Mouse (Mus musculus): Measurements from ENCODE around the gene Selenok. TPM values are rescaled to one million over a fixed set of nuclear protein-coding genes. Genes with fewer than 3 reads are reported as not detected.

Gene Selenok
- 100 to 1,000 TPM; 136 TPM for total RNA-seq (2021)

DNA sequence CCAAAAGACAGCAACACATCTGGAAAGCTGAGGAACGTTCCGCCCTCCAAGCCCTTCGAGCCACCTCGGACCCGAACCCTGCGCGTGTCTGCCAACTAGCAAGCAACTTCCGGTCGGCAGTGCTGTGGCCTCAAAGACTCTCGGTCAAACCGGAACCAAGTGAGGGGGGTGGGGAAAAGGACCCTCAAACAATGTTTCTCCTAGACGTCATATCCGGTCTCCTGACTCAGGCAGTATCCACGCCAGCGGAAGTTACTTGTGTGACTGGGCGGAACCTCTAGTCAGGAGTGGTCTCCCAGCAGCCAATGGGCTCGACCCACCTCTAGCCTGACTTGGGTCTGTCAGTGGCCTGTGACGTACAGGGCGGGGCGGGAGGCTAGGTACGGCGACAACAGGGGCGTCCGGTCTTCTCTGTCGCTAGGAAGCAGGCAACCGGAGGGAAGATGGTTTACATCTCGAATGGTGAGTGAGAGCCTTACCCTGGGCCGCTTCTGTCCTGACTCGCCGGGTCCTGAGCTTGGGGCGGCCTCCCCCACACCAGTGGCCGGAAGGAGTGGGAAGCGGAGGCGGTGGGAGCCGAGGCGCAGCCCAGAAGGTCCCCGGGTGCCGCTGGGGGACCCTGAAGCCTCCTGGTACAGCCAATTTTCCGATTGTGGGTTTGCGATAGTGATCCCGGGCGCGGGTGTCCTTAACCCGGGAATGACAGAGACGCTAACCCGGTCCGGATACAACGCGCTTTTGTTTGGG is at the start of gene Selenok:
Selenok (plus strand) TSS at position 234 of the 747 bp plus-strand sequence.
- DNase-seq (ENCODE audit: extremely low spot score in 1 of 2, low spot score in 2 of 2), result peak; percentile 96 to 99
- intact Hi-C loops (cut with DNase I), result no loop called here

DNA sequence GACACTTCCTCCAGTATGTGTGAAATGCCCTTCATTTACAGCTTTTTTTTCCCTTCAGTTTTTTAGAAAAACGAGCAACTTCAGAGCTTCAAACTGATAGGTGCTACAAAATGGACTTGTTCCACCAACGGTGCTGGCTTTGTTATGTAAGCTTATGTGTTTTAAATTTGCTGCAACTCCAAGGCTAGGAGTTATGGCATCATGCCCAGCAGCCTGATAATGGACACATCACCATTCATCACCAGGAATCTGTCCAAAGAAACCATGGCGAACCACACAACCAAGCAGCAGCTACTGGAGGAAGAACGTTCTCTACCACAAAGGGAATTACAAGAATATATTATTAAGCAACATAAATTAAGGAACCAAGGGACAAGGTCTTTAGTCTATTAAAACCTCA is 39.1 kb upstream of the Selenok start:
- DNase-seq (ENCODE audit: extremely low spot score in 1 of 2, low spot score in 2 of 2), result no peak
- intact Hi-C loops (cut with DNase I), result no loop called here

DNA sequence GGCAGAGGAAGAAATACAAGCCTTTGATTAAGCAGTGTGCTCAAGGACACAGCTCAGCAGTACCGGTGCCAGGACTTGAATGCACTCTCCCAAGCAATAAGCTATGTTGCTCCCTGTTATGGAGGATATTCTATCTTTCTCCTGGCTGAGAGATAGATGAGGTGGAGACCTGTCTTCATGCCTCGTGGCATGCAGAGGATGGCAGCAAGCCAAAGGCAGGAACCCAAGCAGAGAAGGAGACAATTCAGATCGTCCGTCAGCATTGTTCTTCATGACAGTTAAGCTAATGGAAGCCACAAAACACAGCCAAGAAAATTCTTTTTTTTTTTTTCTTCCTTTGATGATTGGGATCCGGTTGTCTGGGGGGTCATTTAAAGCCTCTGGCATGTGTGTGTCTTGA is 32.6 kb upstream of the Selenok start:
- DNase-seq (ENCODE audit: extremely low spot score in 1 of 2, low spot score in 2 of 2), result no peak
- intact Hi-C loops (cut with DNase I), result loop anchor here (5.0 kb wide), 1 partner anchor 98 kb away; no protein-coding TSS in a partner anchor

DNA sequence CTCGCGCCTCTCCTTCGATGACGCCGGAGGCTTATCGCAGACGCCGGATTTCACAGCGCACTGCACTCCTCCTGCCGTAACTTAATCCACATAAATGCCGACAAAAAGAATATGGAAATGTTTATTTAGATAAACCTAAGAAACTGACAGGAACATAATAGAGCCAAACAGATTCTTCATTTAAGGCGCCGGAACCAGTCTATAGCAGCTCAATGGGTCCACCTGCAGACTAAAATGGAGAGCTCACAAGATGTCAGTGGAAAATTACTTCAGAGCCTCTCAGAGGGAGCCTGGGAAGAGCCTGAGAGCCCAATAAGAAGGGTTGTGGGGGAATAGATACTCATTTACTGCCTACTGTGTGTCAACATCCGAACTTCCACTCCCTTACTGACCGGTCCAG is 30.6 kb upstream of the Selenok start:
- intact Hi-C loops (cut with DNase I), result loop anchor here (2.0 to 5.0 kb wide), 3 partner anchors 21 to 217 kb away; partner anchors contain the start of gene Cacna2d3
- peak in 1 of 2 experiments; percentile 29 for DNase-seq (ENCODE audit: extremely low spot score in 1 of 2, low spot score in 2 of 2)

DNA sequence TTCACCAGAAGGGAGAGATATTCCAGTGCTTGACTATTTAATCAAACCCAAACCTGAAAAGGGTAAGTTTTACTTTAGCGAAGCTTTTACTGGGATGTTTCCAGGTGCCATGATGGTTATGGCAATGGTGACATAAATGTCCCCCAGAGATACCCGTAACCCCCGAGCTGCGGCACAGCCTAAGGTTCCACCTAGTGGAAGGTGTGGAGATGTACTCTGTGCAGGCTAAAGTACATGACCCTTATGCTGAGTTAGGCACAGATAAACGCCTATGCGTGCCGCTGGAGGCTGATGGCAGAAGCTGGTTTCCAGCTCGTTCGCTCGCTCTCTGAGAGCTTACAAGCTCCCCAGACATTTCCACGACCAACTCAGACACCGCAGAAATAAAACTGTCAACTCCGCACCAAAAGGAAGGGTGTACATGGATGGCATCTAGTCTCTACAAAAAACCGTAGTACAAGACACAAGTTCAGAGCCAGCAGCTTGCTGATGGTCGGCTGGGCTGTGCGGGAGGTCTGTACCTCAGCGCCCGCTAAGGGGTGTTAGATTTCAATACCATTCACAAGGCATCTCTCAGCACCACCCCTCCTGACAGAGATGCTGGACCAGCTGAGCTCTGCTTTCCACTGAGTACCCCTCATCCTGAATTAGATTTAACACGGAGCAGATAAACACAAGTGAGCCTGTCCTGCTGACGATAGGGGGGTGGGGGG is 28.4 kb upstream of the Selenok start:
- intact Hi-C loops (cut with DNase I), result loop anchor here (5.0 kb wide), 2 partner anchors 102 to 497 kb away; no protein-coding TSS in a partner anchor
- no peak for DNase-seq (ENCODE audit: extremely low spot score in 1 of 2, low spot score in 2 of 2)

DNA sequence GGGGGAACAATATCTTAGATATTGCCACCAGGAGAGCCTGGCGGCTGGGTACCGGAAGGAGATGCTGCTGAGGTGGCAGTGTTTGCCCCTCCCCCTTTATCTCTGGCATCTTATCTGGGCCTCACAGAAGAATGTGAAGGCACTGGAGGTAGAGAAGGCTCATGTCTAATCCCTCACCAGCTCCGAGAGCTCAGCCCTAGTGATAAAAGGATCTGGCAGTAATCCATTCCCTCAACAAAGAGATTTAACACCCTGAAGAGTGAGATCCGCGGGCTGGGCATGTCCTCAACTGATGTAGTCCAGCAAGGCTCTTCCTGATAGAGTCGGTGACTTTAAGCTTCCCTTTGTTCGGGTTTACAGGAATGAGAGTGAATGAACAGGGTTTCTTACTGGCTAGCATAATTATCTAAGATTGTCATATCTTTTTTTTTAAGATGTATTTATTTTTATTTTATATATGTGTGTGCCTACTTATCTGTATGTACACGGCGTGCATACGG is 27.7 kb upstream of the Selenok start:
- intact Hi-C loops (cut with DNase I), result loop anchor here (5.0 kb wide), 1 partner anchor 498 kb away; no protein-coding TSS in a partner anchor
- DNase-seq (ENCODE audit: extremely low spot score in 1 of 2, low spot score in 2 of 2), result no peak

DNA sequence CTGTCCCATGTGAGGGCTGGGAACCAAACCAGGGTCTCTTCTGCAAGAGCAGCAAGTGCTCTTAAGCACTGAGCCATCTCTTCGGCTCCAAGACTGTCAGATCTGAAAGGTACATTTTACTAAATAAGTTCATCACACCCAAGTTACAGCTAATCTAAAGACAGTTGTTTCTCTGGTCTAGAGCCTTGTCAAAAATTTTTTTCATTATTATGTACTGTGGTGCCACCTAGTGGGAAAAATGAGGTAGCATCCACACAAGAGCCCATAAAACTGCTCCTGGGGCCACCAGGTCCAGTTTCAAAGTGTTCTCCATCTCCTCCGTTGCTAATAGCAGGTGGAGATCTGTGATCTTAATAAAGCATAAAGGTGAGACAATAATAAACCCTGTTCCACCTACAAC is 27.2 kb upstream of the Selenok start:
- intact Hi-C loops (cut with DNase I), result loop anchor here (5.0 kb wide), 1 partner anchor 499 kb away; no protein-coding TSS in a partner anchor

DNA sequence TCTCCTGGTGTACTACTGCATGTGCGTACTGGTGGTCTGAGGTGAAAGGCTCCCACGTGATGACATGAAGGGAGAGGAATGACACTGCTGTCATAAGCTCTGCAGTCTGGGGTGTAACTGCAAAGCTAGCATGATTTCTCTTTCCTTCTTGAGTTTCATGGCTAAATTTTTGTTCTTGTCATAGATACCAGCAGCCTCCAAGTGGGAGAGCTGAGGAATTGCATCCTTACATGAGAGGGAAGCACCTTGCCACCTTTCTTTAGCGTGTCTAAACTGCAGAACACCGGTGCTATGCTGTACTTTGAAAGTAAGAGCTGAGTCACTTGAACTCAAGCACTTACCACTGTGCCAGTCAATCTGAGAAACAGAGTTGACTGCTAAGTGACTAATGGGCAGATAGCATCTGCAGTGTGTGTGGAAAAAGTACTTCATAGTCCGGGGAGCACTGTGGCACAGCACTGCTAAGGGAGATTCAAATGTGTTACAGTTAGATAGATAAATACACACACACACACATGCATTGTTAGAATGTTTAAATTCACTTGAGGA is 21.3 kb upstream of the Selenok start:
- no peak for DNase-seq (ENCODE audit: extremely low spot score in 1 of 2, low spot score in 2 of 2)
- intact Hi-C loops (cut with DNase I), result no loop called here

More for the DNA sequence above, 27.2 kb upstream of the Selenok start:
- DNase-seq (ENCODE audit: extremely low spot score in 1 of 2, low spot score in 2 of 2), result peak in 1 of 2 experiments; percentile 42

DNA sequence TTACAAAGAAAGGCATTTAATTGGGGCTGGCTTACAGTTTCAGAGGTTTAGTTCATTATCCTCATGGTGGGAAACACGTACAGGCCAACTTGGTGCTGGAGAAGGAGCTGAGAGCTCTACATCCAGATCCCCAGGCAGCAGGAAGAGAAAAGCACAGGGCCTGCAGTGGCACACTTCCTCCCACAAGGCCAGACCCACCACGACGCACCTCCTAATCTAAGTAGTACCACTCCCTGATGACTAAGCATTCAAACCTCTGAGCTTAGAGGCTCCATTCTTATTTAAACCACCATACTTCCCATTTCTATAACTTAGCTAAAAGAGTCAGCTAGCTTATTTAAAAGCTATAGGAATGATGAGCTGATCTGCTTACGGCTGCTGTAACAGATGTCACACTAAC is 17.3 kb upstream of the Selenok start:
- intact Hi-C loops (cut with DNase I), result no loop called here
- DNase-seq (ENCODE audit: extremely low spot score in 1 of 2, low spot score in 2 of 2), result no peak

DNA sequence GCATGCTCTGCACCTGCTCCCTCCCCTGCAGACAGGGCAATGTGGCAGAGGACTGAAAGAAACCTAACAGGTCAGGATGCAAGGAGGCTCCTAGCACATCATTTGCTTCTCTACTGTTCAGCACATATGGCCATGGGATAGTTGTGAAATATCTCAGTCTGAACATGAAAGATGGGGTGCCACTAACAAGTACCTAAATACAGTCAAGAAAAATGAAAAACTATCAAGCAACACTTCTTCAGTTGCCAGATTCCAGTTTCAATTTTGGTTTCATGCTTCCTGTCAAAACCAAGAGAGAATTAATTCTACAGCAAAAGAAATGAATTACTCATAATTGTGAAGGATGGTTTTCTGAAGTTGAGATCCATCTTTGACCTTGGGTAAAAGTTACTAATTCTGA is 10.7 kb upstream of the Selenok start:
- intact Hi-C loops (cut with DNase I), result no loop called here
- no peak for DNase-seq (ENCODE audit: extremely low spot score in 1 of 2, low spot score in 2 of 2)

DNA sequence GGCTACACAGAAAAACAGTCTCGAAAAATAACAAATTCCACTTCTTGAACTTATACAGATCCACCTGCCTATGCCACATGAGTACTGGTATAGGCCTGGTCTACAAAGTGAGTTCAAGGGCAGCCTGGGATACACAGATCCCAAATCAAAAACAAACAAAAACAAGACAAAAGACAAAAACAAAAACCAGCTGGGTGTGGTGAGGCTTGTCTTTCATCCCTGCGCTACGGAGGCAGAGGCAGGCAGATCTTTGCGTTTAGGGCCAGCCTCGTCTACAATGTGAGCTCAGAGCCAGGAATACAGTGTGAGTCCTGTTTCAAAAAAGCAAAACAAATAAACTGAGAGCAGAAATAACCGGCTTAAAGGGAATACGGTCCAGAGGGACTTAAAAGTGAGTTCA is 497 bp upstream of the Selenok start:
- no peak for DNase-seq (ENCODE audit: extremely low spot score in 1 of 2, low spot score in 2 of 2)
- intact Hi-C loops (cut with DNase I), result no loop called here

DNA sequence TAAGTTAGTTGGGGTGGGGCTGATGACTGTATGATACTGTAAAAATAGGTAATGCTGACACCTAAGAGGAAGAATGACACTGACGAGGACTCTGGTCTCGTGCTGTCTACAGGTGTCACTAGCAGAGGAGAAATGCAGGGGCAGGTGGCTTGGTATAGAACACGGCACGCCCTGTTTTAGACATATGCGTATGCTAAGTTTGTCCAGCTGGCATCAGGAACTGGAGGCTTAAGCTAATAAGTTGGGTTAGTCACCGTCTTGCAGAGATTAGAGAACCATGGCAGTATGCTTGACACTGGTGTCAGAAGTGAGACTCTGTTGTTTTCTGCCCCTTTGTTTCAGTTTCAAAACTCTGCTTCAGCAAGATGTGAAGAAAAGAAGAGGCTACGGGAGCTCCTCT is 3.3 kb downstream of the Selenok start:
- intact Hi-C loops (cut with DNase I), result no loop called here
- DNase-seq (ENCODE audit: extremely low spot score in 1 of 2, low spot score in 2 of 2), result no peak

DNA sequence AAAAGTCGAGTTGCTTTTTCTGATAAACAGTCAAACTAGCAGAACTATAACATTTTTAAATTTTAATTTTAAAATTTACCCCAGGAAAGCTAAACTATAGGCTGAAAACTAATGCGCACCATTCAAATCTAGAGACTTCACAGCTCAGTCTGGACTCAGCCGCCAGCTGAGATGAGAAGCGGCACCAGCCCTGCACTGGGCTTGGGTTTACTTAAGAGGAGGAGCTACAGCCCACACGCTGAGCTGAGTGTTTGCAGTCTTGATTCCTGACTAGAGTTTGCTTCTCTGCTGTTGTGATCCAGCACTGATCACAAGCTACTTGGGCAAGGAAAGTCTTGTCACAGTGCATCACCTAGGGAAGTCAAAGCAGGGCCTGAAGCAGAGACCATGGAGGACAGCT is 3.9 kb downstream of the Selenok start:
- intact Hi-C loops (cut with DNase I), result no loop called here
- DNase-seq (ENCODE audit: extremely low spot score in 1 of 2, low spot score in 2 of 2), result no peak

DNA sequence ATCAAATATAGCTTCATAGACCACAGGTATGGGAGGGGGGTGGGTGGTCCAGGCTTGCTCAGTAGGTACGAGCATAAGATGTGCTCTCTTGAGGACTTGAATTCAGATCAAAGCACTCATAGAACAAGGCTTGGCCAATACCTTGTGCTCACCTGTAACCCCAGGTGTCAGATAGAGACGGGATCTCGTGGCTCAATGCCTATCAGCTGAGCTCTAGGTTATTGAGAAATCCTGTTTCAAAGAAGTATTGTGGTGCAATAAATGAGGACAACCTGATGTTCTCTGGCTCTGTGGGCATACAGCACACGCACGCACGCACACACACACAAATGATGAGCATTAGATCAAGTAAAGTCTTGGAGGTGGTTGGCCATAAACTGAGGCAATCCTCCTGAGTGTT is 8.8 kb downstream of the Selenok start:
- no peak for DNase-seq (ENCODE audit: extremely low spot score in 1 of 2, low spot score in 2 of 2)
- intact Hi-C loops (cut with DNase I), result no loop called here

DNA sequence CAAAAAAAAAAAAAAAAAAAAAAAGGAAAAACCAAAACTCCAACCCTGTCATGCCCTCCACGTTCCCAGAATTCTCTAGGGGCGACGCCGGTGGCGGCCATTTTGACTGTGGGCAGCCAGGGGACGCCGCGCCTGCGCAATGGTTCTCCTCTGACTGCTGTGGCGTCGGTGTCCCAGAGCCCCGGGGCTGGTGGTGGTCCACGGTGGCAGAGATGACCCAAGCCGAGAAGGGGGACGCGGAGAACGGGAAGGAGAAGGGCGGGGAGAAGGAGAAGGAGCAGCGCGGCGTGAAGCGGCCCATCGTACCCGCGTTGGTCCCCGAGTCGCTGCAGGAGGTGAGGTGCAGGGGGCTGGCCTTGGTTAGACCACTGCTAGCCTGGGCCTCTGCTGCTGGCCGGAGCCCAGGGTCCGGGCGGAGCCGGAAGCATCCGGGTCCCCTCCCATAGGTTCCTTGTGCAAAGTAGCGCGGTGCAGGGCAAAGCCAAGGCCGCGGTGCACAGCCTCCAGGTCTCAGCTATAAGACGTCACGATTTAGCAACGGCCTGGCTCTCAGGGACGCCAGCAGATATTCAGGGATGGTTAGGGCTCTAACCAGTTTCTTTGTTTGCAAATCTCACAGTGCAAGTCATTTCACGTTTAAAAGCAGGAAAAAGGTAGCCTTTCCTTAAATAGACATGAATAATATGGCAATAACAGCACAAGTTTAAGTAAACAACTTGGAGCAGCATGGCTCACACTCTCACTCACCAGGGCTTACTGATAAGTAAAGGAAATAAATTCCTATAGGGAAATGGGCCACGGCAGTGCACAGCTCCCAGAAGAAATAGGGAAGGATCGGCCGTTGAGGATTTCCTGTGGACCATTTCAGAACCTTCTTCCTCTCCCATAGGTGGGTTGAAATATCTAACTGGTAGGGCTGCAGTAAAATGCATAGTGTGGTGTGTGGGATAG is 10.4 kb downstream of the Selenok start, which contains the start of gene Actr8:
Actr8 (plus strand) TSS at position 84 of the 951 bp plus-strand sequence.
- intact Hi-C loops (cut with DNase I), result no loop called here
- peak; percentile 88 to 96 for DNase-seq (ENCODE audit: extremely low spot score in 1 of 2, low spot score in 2 of 2)

DNA sequence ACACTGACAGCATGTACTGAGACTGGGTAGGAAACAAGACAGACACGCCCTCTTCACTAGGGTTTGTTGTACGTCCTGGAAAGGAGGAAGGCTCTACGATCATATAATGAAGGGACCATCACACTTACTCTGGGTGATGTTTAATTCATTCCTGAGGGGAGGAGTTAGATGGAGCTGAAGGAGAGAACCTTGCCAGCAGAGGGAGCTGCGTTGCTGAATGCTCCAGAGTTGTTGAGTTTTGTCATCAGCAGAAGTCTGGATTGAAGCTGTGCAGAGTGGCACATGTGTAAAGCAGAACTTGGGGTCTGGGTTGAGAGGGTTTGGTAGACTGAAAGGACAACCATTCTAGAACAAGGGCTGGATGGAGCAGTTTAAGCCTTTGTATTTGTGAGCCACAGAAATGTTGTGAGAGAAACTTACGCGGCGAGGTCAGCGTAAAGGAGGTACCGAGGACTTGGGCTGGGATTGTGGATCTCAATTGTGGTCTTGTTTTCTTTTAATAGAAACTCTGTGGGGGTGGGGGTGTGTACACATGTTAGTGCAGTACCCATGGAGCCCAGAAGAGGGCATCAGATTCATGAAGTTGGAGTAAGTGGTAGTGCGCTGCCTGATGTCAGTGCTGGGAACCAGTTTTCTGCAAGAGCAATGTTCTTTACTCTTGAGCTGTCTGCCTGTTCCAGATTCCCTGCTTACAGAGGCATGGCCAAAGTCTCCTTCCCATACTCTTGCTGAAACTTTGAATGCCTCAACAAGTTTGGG is 12.5 kb downstream of the Selenok start:
- DNase-seq (ENCODE audit: extremely low spot score in 1 of 2, low spot score in 2 of 2), result no peak
- intact Hi-C loops (cut with DNase I), result loop anchor here (10.0 kb wide), 1 partner anchor 114 kb away; no protein-coding TSS in a partner anchor

DNA sequence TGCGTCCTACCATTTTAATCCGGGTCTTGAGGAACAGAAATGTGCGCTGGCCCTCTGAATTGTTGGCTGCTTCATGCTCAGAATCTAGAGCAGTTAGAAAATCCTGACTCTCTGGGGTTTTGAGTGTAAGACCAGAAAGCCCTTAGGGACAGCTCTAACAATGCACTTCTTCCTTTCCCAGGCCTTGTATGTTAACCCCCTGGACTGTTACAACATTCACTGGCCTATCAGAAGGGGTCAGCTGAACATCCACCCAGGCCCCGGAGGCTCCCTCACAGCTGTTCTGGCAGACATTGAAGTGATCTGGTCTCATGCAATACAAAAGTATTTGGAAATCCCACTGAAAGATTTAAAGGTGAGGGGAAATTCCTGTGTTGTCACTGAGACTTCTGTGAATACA is 18.0 kb downstream of the Selenok start:
- no peak for DNase-seq (ENCODE audit: extremely low spot score in 1 of 2, low spot score in 2 of 2)
- intact Hi-C loops (cut with DNase I), result loop anchor here (10.0 kb wide), 1 partner anchor 109 kb away; no protein-coding TSS in a partner anchor

DNA sequence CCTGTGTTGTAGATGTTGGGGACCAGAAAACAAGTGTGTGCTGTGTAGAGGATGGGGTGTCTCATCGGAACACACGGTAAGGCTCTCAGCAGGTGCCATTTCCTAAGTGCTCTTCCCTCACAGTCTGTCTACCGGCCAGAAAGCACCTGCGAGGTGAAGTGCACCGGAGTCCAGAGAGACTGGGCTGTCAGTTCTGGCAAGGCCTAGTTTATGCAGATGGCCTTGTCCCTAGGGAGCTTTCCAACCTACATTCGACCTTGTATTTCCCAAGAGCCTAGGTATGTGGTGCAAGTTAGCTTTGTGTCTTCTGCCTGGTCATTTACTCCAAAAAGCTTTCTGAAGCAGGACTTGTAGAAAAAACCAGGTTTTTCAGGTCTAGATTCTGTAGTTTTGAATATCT is 19.2 kb downstream of the Selenok start:
- intact Hi-C loops (cut with DNase I), result loop anchor here (10.0 kb wide), 1 partner anchor 108 kb away; no protein-coding TSS in a partner anchor
- no peak for DNase-seq (ENCODE audit: extremely low spot score in 1 of 2, low spot score in 2 of 2)
